Mouse (Mus musculus): ENCODE measurements around the gene Gpc1. TPM values are rescaled to one million over a fixed set of nuclear protein-coding genes. Genes with fewer than 3 reads are reported as not detected.

Gpc1 gene
- polyA plus RNA-seq, 1 experiment from 2014 or later: 70.4 TPM

DNA sequence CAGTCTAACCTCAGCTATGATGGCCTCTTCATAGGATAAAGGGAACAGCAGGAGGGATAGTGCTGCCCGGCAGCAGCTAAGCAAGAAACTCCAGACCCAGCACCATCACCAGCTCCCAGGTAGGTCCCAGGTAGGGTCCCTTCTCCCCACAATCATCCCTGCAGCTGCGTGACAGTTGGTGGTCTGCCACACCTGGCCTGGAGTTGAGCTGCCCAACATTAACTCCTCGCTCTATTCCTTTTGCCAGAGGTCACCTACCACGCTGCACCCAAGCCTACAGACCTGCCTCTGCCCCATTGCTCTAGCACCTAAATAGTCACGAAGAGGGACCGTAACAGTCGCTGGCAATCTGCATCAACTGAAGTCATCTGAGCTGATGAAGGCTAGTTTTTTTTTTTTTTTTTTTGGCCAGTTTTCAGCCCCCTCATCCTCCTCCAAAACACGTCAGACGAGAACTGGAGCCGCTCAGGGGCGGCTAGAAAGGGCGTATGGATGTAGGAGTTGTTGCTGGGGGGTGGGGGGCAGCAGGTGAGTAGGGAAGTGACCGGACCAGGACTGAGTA is 738 bp upstream of the Gpc1 start:
- peak overlapping the region; percentile 96 for H3K9ac ChIP-seq (replicated peaks; ENCODE audit: low read depth, low read length)
- H3K36me3 ChIP-seq (ENCODE audit: control insufficient read depth, insufficient read depth): no peaks in the 10 kb centered on the region
- no peaks in the 10 kb centered on the region for H3K9me3 ChIP-seq (ENCODE audit: control insufficient read depth, low read length)
- H3K4me1 ChIP-seq (replicated peaks; ENCODE audit: control insufficient read depth, insufficient read depth, low read length): peaks cover 34% of the 10 kb centered on the region
- no peak for ATAC-seq
- H3K27me3 ChIP-seq (replicated peaks; ENCODE audit: control insufficient read depth, insufficient read depth, low read length): no peaks in the 10 kb centered on the region
- peak overlapping the region; percentile 92 for H3K27ac ChIP-seq (ENCODE audit: low read length)
- H3K4me3 ChIP-seq (replicated peaks; ENCODE audit: low read length): peak overlapping the region; percentile 54
- peak overlapping the region; percentile 82 for H3K4me2 ChIP-seq (ENCODE audit: low read length)
- 5% methylated on average over 13 of the region's 13 CpGs for WGBS

DNA sequence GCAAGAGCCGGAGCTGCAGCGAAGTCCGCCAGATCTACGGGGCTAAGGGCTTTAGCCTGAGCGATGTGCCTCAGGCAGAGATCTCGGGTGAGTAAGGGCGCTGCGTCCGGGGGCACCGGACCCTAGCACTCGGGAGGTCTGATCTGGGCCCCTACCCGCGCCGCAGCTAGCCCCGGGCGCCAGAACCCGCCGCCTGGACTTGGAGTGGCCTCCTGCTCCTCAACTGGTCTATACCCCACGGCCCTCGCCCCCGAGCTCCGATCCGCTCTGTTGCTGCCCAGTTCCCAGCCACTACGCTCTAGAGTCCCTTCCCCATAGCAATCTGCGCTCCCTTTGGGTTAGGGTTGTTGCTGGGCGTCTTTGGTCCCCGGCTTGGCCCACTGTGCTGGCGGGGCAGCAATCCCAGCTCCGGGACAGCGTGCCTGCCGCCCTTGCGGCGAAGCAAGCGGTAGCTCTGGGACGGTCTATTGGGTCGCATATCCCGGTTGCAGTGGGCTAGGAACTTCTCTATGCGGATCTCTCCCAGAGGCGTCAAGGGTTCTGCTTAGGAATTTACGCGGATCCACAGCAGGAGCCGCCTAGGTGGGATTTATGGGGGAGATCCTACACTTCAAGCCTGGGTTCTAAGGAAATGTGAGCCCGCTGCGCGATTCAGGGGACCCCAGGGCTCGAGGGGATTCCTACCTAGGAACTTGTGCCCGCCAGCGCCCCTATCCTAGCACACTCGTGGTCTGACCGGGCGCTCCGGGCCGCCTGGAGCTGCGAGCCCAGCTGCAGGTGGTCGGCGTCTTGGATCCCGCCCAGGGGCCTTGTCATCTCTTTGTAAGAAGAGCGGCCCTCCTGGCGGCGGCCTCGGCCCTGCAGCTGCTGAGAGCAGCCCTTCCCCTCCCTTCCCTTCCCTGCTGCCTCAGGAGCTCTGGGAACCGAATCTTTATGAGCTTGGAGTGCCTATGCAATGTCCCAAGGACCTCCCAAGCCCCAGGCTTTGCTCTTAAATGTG is 866 bp downstream of the Gpc1 start:
- H3K4me1 ChIP-seq (replicated peaks; ENCODE audit: control insufficient read depth, insufficient read depth, low read length): peaks cover 43% of the 10 kb centered on the region
- peak overlapping the region; percentile 54 for H3K4me3 ChIP-seq (replicated peaks; ENCODE audit: low read length)
- H3K27me3 ChIP-seq (replicated peaks; ENCODE audit: control insufficient read depth, insufficient read depth, low read length): no peaks in the 10 kb centered on the region
- no peaks in the 10 kb centered on the region for H3K9me3 ChIP-seq (ENCODE audit: control insufficient read depth, low read length)
- peak overlapping the region; percentile 82 for H3K4me2 ChIP-seq (ENCODE audit: low read length)
- ATAC-seq: peak; percentile 30
- H3K36me3 ChIP-seq (ENCODE audit: control insufficient read depth, insufficient read depth): no peaks in the 10 kb centered on the region
- WGBS: under 1% methylated on average over 62 of the region's 62 CpGs
- H3K27ac ChIP-seq (ENCODE audit: low read length): peak overlapping the region; percentile 92
- peak overlapping the region; percentile 96 for H3K9ac ChIP-seq (replicated peaks; ENCODE audit: low read depth, low read length)

DNA sequence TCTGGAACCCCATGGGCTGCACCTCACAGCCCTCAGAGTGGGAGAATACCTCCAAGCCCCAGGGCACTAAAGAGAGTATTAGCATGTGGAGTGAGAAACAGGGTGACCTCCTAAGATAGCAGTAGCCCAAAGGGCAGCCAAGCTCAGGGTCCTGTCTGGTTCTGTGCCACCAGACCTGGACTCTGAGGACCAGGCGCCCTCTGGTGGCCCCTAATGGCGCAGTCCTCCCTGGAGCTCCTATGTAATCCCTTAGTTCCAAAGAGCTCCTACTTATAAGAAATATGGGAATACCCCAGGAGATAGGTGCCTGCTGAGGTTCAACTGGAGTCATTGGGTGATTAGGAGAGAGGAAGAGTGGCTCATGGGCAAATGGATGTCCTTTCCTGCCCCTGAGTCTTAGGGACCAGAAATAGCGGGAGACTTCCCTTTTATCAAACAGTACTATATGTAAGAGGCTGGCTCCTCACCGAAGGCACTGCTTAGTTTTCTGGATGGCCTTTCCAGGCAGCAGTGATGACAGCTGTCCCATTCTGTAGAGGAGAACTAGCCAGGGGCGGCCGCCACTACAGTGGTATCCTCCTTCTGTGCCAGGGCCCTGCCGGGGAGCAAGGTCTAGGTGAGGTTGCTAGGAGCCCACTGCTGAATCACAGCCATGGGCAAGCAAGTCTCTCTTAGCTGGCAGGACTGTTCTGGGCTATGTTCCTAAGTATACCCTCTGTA is 2.7 kb downstream of the Gpc1 start:
- H3K4me3 ChIP-seq (replicated peaks; ENCODE audit: low read length): peak overlapping the region; percentile 54
- peak overlapping the region; percentile 82 for H3K4me2 ChIP-seq (ENCODE audit: low read length)
- peak overlapping the region; percentile 35 for H3K9ac ChIP-seq (replicated peaks; ENCODE audit: low read depth, low read length)
- H3K36me3 ChIP-seq (ENCODE audit: control insufficient read depth, insufficient read depth): no peaks in the 10 kb centered on the region
- H3K27ac ChIP-seq (ENCODE audit: low read length): no peak overlapping the region
- H3K4me1 ChIP-seq (replicated peaks; ENCODE audit: control insufficient read depth, insufficient read depth, low read length): peaks cover 61% of the 10 kb centered on the region
- 42% methylated on average over 7 of the region's 7 CpGs for WGBS
- ATAC-seq: peak; percentile 23
- H3K27me3 ChIP-seq (replicated peaks; ENCODE audit: control insufficient read depth, insufficient read depth, low read length): no peaks in the 10 kb centered on the region
- no peaks in the 10 kb centered on the region for H3K9me3 ChIP-seq (ENCODE audit: control insufficient read depth, low read length)

DNA sequence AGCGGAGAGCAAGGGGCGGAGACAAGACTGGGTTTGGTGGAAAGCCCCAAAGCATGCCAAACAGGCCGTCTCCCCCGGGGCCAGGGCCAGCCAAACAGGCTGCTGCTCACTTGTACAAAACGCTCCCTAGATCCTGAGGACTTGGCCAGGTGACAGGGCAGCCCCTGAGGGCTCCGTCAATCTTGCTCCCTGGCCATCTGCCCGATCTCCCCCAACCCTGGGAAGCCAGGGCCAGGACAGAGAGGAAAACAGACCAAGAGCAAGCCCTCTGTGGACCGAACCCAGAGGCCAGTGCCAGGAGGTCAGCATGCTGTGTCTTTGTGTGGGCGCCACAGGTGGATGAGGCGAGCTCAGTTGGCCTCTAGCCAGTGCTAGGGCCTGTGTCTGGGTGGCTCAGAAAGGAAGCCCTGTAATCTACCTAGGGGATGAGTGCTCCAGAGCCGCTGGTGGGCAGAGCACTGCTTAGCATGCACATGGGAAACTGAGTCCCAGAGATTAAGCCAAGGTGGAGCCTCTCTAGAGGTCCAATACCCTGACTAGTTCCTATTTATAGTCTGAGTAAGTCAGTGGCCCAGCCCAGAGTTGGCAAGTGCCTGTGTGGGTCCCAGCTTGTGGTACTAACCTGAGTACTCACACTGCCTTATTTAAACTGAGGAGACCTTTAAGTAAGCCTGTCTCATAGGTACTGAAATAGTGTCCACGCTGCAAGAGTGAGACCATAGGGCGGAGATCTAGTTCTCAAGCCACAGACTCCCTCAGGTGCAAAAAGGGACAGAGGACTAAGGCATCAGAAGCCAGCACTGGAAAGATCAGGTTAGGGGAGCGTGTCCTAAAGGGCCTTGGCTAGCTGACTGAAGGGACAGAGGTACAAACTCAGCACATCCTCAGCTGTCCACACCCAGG is 6.7 kb downstream of the Gpc1 start:
- Histone ChIP-seq H3K36me3 (ENCODE audit: control insufficient read depth, insufficient read depth) (no peaks in the 10 kb centered on the region), H3K9ac (replicated peaks; ENCODE audit: low read depth, low read length) (no peak overlapping the region), H3K27ac (ENCODE audit: low read length) (no peak overlapping the region), H3K4me2 (ENCODE audit: low read length) (peak overlapping the region; percentile 15; the same call in 1 of the 2 replicates), H3K27me3 (replicated peaks; ENCODE audit: control insufficient read depth, insufficient read depth, low read length) (no peaks in the 10 kb centered on the region), H3K9me3 (ENCODE audit: control insufficient read depth, low read length) (no peaks in the 10 kb centered on the region), H3K4me3 (replicated peaks; ENCODE audit: low read length) (no peak overlapping the region), H3K4me1 (replicated peaks; ENCODE audit: control insufficient read depth, insufficient read depth, low read length) (peaks cover 60% of the 10 kb centered on the region)
- ATAC-seq: peak; percentile 26; the same call in 1 of the 2 replicates
- 41% methylated on average over 14 of the region's 14 CpGs for WGBS

DNA sequence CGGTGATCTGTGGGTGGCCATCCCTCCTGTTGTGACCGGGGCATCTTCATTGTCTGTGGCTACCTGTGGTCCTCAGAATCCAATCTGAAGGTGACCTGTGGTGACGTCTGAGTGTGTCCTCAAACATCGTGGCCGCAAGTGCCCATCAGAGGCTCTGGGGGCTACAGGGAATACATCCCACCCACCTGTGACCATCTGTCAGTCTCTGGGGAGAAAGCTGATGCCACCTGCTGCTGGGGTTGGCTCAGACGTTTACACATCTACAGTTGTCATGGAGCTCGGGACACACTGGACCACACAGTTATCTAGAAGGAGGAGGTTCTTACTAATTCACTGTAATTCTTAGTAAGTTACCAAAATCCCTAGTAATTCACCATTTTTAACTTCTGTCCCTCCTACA is 7.8 kb downstream of the Gpc1 start:
- no peak overlapping the region for H3K9ac ChIP-seq (replicated peaks; ENCODE audit: low read depth, low read length)
- no peaks in the 10 kb centered on the region for H3K36me3 ChIP-seq (ENCODE audit: control insufficient read depth, insufficient read depth)
- H3K4me2 ChIP-seq (ENCODE audit: low read length): no peak overlapping the region
- H3K9me3 ChIP-seq (ENCODE audit: control insufficient read depth, low read length): no peaks in the 10 kb centered on the region
- peaks cover 56% of the 10 kb centered on the region for H3K4me1 ChIP-seq (replicated peaks; ENCODE audit: control insufficient read depth, insufficient read depth, low read length)
- H3K27me3 ChIP-seq (replicated peaks; ENCODE audit: control insufficient read depth, insufficient read depth, low read length): no peaks in the 10 kb centered on the region
- no peak for ATAC-seq
- no peak overlapping the region for H3K4me3 ChIP-seq (replicated peaks; ENCODE audit: low read length)
- 65% methylated on average over 7 of the region's 7 CpGs for WGBS
- H3K27ac ChIP-seq (ENCODE audit: low read length): no peak overlapping the region

DNA sequence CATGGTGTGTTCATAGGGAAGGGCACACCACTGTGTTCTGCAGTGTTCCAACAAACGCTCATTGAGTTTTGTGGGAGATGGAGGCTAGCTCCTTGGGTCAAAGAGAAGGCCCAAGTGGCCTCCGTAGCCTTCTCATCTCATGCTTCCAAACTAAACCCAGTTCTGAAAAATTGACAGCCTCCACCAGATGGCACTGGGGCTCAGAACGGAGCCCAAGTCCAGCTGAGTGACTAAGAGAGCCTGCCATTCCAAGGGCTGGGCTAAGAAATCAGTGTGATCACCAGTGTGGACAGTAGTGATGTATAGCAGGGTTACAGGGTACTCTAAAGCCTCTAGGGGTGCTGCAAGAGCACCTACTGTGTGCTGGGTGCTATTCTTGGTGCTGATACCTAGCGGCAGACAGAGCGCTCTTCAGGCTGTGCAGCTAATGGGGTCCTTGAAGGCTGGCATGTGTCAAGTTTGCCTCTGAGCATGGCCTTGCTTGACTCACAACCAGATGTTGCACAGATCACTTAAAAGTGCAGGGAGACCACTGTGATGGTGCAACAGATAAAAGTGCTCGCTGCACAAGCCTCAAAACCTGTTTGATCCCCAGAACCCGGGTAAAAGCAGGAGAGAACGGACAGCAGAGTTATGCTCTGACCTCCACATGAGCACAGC is 8.9 kb downstream of the Gpc1 start:
- Histone ChIP-seq H3K4me2 (ENCODE audit: low read length) (no peak overlapping the region), H3K4me1 (replicated peaks; ENCODE audit: control insufficient read depth, insufficient read depth, low read length) (peaks cover 51% of the 10 kb centered on the region), H3K27me3 (replicated peaks; ENCODE audit: control insufficient read depth, insufficient read depth, low read length) (no peaks in the 10 kb centered on the region), H3K36me3 (ENCODE audit: control insufficient read depth, insufficient read depth) (no peaks in the 10 kb centered on the region), H3K9me3 (ENCODE audit: control insufficient read depth, low read length) (no peaks in the 10 kb centered on the region), H3K27ac (ENCODE audit: low read length) (no peak overlapping the region), H3K4me3 (replicated peaks; ENCODE audit: low read length) (no peak overlapping the region), H3K9ac (replicated peaks; ENCODE audit: low read depth, low read length) (no peak overlapping the region)
- 78% methylated on average over 8 of the region's 8 CpGs for WGBS
- ATAC-seq: no peak

DNA sequence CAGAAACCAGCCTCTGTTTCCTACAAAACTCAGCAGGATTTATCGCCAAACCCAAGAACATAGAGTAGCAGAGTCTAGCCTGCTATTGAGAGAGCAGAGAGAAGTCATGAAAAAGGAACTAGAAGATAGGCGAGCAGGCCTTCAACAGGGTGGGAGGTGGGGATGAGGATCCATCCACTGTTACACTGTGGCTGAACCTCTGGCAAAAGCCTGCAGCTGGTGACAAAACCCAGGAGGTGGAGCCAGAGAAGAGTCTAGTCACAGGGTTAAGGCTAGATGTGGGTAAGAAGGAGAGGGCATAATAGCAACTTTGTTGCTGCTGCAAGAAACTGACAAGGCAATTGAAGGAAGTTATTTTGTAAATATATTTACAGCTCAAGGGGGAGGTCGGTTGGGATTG is 10.0 kb downstream of the Gpc1 start:
- no peak overlapping the region for H3K4me2 ChIP-seq (ENCODE audit: low read length)
- no peak overlapping the region for H3K9ac ChIP-seq (replicated peaks; ENCODE audit: low read depth, low read length)
- no peaks in the 10 kb centered on the region for H3K36me3 ChIP-seq (ENCODE audit: control insufficient read depth, insufficient read depth)
- peaks cover 51% of the 10 kb centered on the region for H3K4me1 ChIP-seq (replicated peaks; ENCODE audit: control insufficient read depth, insufficient read depth, low read length)
- H3K27me3 ChIP-seq (replicated peaks; ENCODE audit: control insufficient read depth, insufficient read depth, low read length): no peaks in the 10 kb centered on the region
- no peak overlapping the region for H3K27ac ChIP-seq (ENCODE audit: low read length)
- no peak for ATAC-seq
- H3K9me3 ChIP-seq (ENCODE audit: control insufficient read depth, low read length): no peaks in the 10 kb centered on the region
- 63% methylated on average over 3 of the region's 3 CpGs for WGBS
- no peak overlapping the region for H3K4me3 ChIP-seq (replicated peaks; ENCODE audit: low read length)

DNA sequence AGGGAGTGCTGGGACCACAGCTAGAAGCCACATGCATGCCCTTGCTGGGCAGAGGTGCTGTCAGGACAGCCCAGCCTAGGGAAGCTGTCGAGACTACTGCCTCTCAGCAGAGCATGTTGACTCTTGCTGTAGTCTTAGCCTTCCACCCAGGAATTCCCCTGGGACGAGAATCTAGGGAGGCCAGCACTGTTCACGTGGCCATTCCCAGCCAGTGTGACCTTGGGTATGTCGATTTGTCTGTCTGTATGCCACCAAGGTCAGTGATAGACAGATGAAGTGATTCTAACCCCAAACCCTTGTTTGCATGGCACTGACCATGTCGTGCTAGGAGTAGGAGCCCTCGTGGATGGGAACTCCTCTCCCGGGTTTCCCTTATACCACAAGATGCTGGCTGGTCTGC is 14.4 kb downstream of the Gpc1 start:
- H3K4me1 ChIP-seq (replicated peaks; ENCODE audit: control insufficient read depth, insufficient read depth, low read length): peaks cover 62% of the 10 kb centered on the region
- H3K9me3 ChIP-seq (ENCODE audit: control insufficient read depth, low read length): no peaks in the 10 kb centered on the region
- H3K27ac ChIP-seq (ENCODE audit: low read length): 0 out of 2 replicates have a peak overlapping the region, but pooled peaks have one; percentile 5
- no peak overlapping the region for H3K4me3 ChIP-seq (replicated peaks; ENCODE audit: low read length)
- H3K27me3 ChIP-seq (replicated peaks; ENCODE audit: control insufficient read depth, insufficient read depth, low read length): no peaks in the 10 kb centered on the region
- WGBS: 81% methylated on average over 7 of the region's 7 CpGs
- no peak overlapping the region for H3K4me2 ChIP-seq (ENCODE audit: low read length)
- no peaks in the 10 kb centered on the region for H3K36me3 ChIP-seq (ENCODE audit: control insufficient read depth, insufficient read depth)
- H3K9ac ChIP-seq (replicated peaks; ENCODE audit: low read depth, low read length): no peak overlapping the region
- ATAC-seq: no peak

Data from forebrain, embryonic 16.5 days (tissue).